Mouse (Mus musculus) layer of hippocampus, adult 9-11 months (tissue): Measurements from ENCODE around the gene Fam89b.

Source experiments
- DNase-seq: peaks from one replicate; pipeline ENCODE4 v3.0.0; 2022

Fam89b gene

DNA sequence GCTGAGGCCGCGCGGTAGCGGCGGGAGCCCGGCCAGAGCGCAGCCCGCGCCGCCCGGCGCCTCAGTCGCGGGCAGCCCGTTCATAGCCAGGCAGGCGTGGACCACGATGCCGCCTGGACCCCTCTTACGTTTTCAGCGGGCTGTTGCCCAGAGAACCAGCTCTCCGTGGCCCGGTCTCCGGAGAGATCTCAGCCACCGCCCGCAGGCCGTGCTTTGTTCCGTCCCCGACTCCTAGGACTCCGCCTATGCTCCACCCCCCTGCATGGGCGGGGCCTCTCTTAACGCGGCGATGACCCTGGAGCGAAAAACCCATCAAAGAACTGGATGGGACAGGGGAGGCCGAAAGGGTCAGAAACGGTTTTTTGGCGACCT, at the start of gene Fam89b:
TSS of gene Fam89b (minus strand) at position 210 of the 372 bp plus-strand sequence.
- peak; percentile 85 for DNase-seq

DNA sequence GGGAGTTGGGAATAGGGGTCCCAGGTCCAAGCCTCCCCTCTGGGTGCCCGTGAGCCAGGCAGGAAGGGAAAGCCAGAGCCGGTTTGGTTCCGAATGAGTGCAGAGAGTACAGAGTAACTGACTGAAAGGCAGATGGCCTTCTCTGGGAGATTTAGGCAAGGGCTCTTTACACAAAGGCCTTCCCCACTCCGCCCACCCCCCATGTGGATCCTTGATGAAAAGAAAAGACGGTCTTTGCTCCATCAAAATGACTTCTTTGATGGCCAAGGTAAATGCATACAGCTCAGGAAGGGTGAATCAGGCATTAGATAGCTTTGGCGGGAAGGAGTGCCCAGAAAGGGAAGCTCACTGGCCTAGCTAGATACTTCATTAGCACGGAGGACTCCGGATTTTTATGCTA, 48.9 kb upstream of the Fam89b start:
- DNase-seq: no peak

DNA sequence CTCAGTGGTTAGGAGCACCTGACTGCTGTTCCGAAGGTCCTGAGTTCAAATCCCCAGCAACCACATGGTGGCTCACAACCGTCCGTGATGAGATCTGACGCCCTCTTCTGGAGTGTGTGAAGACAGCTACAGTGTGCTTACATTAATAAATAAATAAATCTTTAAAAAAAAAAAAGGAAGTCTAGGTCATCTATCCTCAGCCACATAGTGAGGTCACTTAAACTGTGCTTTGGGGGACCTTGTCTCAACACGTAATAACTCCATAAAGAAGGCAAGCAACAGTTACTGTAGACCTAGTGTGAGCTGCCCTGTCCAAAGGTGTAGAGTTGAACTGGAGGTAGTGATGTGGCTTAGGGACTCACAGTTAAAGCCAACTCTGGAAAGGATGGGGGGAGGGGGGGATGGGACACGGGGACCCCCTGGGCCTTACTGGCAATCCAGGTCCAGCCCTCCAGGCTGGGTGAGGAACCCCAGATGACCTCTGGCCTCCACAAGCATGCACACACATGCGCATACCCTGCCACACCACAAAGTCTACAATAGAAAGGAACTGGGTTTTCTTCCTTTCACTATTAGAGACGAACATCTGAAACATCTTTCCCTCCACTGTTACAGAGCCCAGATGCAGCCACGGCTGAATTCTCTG, 48.1 kb upstream of the Fam89b start:
- DNase-seq: no peak

DNA sequence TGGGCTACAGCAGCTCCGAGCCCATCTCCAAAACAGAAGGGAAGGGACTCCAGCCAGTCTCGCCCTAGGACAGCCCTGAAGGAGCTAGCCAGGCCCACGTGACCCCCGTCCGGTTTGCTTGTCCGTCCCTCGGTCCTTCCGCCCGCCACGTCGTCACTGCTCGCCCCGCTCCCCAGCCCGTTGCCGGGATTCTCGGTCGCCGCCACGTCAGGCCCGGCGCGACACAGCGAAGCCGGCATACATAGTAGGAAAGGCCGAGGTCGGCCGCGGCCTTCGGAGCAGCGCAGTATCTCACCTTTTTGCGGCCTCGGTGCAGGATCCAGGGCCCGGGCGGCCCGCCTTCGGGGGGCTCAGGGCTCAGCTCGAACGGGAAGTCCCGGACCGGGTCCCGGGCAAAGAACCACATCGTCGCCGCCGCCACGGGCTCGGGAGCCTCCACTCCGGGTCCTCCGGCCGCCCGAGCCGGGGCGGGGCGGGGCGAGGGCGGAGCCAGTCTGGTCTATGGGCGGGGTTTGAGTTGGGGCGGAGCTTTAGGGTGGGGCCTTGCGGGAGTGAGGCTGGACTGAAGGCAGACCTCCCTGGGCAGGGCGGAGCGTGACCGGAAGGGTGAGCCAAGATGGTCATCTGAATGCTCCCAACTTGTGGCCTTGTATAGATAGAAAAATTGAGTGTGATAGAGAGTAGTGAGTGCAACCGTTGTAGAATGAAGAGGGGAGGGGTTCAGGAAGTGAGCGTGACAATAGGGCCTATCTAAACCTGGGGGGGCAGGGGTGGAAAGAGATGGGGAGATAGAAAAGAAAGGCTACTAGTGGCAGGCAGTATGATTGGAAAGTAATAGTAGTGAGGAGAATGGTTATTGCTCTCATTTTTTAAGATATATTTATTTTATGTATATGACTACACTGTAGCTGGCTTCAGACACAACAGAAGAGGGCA, 41.7 kb upstream of the Fam89b start, which contains the start of gene Scyl1:
TSS of gene Scyl1 (minus strand) at position 495 of the 936 bp plus-strand sequence.
- DNase-seq: peak; percentile 93

DNA sequence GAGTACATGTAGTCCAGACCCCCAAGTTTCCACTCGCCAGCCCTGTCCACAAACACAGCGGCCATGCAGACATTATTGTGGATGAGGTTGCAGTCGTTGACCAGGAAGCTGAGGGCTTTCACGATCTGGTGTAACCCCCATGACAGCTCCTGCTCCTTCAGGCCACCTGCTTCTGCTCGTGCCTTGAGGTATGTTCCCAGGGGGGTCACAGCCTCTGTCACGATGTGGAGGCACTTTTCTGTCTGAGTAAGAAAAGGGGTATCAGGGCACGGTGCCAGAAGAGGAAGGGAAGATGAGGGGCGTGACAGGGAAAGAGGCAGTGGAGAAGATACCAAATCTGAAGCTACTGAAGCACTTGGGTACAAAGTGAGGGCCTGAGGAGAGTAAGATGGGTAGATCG, 40.9 kb upstream of the Fam89b start:
- no peak for DNase-seq

DNA sequence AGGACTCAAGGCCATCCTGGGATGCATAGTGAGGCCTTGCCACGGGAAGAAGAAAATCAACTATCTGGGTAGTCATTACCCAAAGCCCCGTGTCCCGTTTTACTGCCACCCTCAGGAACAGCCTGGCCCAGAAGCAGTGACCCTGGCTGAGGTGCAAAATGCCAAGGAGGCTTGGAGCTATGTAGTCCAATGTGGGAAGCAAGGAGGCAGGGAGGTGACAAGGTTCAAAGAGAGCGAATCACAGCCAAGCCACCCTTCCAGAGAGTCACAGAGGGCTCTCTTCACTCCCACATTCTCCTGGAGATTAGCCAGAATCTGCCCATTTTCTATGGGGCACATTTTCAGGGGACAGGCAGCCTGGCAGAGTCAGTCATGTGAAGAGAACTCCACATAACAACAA, 37.8 kb upstream of the Fam89b start:
- no peak for DNase-seq

DNA sequence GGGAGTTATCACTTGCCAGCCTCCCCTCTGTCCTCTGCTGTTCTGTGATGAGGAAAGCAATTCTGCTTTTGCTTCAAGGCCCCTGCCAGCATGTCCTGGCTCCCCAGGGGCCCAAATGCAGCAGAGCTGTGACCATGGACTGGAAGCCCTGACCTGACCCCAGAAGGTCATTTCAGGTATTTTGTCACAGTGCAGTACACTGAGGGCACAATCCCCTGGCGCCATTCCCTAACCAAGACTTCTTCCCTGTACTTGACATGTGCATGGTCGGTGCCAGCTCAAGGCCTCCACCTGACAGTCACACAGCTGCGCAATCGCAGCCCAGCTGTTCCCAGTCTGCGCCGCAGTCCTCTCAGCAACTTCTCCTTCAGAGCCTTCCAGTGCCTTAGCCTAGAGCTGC, 33.7 kb upstream of the Fam89b start:
- DNase-seq: no peak

DNA sequence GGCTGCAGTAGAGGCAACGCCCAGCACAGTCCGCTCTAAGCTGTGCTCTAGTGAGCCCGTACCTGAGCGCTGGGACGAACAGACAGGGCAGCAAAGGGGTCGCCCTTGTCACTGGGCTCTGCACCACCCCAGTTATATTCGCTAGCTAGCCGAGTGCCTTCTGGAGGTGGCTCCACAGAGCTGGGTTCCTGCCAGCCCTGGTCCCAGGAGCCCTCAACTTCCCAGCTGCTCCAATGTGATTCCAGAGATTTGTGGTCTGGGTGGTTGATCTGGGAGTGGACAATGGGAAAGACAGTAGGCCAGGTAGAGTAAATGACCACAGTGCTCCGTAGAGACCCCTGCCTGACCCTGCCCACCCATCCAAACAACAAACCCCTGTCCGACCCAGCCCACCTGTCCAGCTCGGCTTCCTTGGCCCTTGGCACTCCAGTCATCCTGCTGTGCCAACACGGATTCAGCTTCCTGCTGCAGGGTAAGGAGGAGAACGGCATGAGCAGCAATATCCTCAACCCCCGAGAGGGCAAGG, 29.5 kb upstream of the Fam89b start:
- no peak for DNase-seq

DNA sequence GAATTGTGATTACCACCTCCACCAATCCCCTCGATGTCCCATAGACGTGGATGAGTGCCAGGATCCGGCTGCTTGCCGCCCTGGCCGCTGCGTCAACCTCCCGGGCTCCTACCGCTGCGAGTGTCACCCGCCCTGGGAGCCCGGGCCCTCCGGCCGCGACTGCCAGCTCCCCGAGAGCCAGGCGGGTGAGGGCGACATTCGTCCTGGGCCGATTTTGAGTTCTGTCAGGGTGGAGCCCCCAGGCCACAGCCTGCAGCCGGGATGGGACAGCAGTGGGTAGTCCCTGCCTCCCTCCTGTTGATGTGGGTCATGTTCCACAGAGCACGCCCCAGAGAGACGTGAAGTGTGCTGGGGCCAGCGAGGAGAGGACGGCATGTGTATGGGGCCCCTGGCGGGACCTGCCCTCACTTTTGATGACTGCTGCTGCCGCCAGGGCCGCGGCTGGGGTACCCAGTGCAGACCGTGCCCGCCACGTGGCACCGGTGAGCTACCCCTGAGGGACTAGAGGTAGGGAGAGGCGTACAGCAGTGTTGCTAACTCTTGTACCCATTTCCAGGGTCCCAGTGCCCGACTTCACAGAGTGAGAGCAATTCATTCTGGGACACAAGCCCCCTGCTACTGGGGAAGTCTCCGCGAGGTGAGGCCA, 27.7 kb upstream of the Fam89b start:
- DNase-seq: no peak

DNA sequence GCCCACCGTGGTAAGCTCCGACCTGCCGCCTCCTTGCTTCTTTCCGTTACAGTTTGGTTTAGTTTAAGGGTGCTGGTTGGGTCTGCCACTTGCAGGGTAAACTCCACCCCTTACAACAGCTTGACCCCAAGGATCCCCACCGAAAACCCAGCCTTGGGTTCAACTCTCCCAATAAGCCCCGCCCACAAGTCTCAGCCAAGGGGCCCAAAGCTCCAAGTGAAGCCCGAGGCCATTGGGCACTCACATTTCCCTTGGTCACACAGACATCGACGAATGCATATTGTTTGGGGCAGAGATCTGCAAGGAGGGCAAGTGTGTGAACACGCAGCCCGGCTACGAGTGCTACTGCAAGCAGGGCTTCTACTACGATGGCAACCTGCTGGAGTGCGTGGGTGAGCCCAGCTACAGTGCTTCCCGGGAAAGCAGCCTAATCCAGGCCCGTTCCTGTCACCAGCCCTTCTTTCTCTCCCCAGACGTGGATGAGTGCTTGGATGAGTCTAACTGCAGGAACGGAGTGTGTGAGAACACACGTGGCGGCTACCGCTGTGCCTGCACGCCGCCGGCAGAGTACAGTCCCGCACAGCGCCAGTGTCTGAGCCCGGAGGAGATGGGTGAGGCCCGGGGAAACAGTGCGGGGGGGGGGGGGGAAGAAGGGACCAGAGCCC, 27.0 kb upstream of the Fam89b start:
- peak; percentile 91 for DNase-seq

DNA sequence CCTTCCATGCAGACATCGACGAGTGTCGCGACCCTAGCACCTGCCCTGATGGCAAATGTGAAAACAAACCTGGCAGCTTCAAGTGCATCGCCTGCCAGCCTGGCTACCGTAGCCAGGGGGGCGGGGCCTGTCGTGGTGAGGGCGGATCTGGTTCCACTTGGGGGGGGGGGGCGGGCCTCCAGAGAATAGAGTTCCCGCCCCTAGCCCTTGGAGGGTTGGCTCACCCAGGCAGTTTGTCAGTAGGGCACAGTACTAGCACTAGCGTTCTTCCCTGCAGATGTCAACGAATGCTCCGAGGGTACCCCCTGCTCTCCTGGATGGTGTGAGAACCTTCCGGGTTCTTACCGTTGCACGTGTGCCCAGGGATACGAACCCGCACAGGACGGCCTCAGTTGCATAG, 22.3 kb upstream of the Fam89b start:
- no peak for DNase-seq

DNA sequence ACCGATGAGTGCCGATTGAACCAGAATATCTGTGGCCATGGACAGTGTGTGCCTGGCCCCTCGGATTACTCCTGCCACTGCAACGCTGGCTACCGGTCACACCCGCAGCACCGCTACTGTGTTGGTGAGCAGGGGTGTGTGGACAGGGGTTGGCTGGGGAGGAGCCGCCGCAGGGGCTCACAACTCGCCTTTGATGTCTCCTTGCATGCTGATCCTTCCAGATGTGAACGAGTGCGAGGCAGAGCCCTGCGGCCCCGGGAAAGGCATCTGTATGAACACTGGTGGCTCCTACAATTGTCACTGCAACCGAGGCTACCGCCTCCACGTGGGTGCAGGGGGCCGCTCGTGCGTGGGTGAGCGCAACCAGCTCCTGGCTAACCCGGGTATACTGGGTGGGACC, 21.5 kb upstream of the Fam89b start:
- DNase-seq: no peak

DNA sequence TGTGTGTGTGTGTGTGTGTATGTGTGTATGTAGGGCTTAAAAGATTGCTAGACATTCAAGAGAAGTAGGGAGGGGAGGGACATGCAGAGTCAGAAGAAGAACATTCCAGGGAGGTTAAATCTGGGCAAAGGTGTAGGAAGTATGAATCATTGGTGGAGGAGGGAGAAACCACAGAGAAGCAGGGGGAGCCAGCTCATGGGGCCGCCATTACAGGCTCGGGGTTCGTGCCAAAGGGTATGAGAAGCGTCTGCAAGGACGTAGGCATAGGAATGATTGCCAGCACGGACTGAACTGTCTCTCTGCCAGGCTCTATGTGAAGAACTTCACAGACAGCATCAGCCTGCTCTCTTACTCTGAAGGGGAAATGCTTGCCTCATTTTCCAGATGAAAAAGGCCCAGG, 20.0 kb upstream of the Fam89b start:
- no peak for DNase-seq

DNA sequence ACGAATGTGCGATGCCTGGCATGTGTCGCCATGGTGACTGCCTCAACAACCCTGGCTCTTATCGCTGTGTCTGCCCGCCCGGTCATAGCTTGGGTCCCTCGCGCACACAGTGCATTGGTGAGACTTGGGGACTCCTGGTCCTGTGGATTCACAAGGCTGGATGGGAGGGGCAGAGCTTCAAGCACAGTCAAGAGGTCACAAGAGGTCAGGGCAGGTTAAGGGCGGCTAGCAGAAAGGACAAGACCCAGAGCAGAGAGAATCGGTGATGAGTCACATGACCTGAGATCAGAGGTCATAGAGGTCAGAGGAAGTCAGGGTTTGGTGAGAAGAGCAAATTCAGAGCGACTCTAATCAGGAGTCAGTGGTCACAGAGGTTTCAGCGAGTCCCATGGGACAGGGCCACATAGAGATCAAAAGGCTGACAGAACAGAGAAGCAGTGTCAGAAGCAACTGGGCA, 17.5 kb upstream of the Fam89b start:
- no peak for DNase-seq

DNA sequence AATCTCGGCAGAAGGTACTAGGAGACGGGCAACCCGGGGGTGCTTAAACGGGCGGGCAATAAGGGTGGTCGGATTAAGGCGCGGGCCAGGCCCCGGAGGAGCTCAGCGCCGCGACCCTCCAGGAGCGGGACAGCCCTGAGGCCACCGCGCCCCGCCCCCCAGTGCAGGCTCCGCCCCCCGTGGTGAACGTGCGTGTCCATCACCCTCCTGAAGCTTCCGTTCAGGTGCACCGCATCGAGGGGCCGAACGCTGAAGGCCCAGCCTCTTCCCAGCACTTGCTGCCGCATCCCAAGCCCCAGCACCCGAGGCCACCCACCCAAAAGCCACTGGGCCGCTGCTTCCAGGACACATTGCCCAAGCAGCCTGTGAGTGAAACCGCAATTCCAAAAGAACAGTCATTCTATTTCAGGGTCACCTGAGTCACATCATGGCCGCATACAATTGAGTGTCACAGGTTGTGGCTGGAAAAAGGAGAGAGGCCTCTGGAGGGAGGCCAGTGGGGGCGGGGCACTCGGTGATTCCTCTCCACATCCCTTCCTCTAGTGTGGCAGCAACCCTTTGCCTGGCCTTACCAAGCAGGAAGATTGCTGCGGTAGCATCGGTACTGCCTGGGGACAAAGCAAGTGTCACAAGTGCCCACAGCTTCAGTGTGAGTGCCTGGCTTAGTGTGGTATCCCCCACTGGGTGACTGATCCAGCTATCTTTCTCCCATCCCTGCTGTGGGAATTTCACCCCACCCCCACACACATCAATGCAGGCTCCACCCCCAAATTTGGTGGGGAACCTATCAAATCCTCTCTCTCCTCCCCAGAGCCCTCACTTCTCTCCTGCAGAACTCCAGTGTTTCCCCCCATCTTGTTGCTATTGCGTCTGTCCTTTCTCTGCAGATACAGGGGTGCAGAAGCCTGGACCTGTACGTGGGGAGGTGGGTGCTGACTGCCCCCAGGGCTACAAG, 16.6 kb upstream of the Fam89b start:
- no peak for DNase-seq

DNA sequence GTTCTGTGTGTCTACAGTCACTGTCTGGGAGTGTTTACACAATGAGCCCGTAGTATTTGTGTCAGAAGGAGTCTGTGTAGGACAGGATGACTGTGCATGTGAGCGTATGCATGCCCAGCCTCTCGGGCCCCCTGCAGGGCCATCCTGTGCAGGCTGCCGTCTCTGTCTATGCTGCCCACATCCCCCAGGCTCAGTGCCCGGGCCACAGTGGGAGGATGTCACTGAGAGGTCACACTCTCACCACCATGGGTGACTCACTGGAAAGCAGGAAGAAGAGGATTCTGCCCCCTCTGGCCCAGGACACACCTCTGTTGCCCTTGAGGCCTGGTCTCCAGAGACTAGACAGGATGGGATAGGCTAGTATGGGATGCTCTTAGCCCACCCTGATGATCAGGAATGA, 14.1 kb upstream of the Fam89b start:
- DNase-seq: no peak

DNA sequence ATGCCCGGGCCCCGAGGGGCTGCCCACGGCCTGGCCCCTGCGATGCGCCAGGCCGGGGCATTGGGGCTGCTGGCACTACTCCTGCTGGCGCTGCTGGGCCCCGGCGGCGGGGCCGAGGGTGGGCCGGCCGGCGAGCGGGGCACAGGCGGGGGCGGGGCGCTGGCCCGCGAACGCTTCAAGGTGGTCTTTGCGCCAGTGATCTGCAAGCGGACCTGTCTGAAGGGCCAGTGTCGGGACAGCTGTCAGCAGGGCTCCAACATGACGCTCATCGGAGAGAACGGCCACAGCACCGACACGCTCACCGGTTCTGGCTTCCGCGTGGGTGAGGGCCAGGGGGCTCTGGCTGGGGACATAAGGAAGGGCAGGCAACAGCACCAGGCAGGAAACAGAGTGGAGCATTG, 12.8 kb upstream of the Fam89b start:
- no peak for DNase-seq

DNA sequence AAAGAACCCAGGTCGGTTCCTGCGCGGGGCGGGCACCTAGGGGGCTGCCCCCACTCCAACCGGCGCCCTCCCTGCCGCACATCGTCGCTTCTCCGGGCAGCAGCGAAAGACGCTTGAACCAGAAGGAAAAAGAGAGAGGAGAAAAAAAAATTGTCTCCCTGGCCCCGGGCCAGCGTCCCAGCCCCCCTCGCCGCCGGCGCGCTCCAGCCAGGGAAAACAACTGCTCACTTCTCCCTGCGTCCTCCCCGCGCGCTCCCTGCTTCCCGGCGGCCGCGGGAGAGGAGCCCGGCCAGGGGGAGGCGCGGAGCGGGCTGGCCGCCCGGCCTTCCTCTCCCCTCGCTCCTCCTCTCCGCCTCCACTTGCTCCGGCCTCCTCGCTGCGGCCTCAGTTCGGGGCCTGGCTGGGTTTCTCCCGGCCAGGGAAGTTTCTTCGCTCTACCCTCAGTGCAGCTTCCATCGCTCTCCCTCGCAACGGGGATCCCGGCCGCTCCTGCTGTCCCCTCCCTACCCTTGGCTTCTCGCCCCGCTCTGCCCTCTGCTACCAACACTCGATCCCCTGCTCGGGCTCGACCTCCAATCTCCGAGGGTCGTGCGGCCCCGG, 12.3 kb upstream of the Fam89b start:
- peak; percentile 47 for DNase-seq

DNA sequence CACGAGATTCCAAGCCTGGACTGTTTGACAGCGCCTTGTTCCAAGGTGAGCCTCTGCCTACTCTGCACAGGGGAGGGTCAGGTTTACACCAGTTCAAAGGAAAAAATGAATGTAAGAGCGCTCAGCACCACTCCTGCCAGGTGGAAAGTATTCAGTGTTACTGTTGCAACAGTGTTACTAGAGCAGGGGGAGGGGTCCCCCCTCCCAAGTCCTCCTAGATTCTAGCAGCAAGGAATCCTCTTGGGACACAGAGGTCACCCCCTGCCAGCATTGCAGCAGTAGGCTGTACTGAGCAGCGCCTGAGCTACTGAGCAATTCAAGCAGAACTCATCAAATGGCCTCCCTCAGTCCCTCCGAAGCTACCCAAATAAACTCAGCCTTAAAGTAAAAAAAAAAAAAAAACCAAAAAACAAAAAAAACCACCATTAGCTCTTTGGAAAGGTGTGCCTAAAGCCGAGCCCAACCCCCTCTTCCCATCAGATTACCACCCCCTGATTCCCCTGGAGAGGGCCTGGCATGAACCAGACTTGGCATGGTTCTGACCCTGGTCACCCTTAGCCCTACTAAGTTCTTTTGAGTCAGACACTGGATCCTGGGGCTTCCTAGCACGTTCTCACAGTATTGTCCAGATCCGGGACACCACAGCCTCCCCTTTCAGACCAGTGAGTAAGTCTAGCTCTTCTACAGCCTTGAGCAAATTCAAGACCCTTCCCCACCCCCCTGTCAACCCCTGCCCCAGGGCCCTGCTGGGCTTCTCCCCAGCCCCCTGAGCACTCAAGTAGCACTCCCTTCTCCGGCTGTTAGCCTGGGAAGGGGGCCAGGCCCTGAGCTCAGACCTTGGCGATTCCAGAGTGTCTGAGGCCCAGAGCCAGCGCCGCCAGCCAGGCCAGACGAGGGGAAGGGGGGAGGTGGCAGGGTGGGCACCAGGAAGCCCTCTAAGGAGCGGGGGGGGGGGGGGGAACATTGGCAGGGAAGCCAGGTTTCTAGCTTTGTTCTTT, 11.2 kb upstream of the Fam89b start, which contains the start of gene Ltbp3:
TSS of gene Ltbp3 (plus strand) at position 585 of the 998 bp plus-strand sequence.
- DNase-seq: no peak

DNA sequence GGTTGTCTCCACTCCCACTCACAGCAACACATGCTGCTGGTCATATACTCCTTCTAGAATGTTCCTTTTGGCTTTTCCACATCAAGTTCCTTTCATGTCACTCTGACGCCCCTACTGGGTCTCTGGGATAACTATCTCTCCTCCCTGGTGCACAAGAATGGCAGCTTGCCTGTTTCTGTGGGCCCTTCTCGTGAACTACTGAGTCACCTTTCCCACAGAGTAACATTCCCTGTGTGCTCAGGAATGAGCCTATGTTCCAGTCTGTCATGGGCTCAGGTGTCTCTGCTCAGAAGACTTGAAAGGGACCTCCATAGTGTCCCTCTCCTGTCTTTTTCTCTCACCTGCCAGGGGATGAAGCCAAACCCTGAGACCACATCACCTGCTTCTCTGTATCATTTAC, 10.0 kb upstream of the Fam89b start:
- no peak for DNase-seq
